Mouse (Mus musculus) small intestine, adult 10 weeks (tissue): ENCODE measurements around the gene Dclk2. TPM values are rescaled to one million over a fixed set of nuclear protein-coding genes. Genes with fewer than 3 reads are reported as not detected.

Experiments
- polyA plus RNA-seq: library from polyadenylated mRNA; stranded (reverse); fragments of 350-450 nt; fragmentation: Illumina TruSeq; extraction: RNeasy Lipid Tissue Mini Kit (QIAGEN cat#74804); gene quantifications from one replicate; pipeline ENCODE4 v1.2.3, GENCODE M21; 2014; ENCODE audit warnings: low replicate concordance

The Dclk2 gene
- 0.48 TPM for polyA plus RNA-seq

GRCm38 (mm10) chr3:86920343-86921083, at the start of gene Dclk2:
Dclk2 (minus strand) TSS chr3:86920852.

Other genes with a start within 250 kb of the Dclk2 start
- gene Cd1d1, start 78.6 kb upstream of the Dclk2 start, polyA plus RNA-seq = 11.8 TPM